Mouse (Mus musculus): Measurements from ENCODE around the gene Tmcc1. TPM values are rescaled to one million over a fixed set of nuclear protein-coding genes. Genes with fewer than 3 reads are reported as not detected.

The Tmcc1 gene
- total RNA-seq, 2 experiments from 2014 or later: 70.3 to 80.1 TPM

- DNase-seq (ENCODE audit: low spot score in 2 of 2): no peak
- intact Hi-C loops (cut with DNase I): no loop called here
These were observed 206.1 kb downstream of the Tmcc1 start for GRCm38 (mm10) chr6:115987096-115987747.

DNA sequence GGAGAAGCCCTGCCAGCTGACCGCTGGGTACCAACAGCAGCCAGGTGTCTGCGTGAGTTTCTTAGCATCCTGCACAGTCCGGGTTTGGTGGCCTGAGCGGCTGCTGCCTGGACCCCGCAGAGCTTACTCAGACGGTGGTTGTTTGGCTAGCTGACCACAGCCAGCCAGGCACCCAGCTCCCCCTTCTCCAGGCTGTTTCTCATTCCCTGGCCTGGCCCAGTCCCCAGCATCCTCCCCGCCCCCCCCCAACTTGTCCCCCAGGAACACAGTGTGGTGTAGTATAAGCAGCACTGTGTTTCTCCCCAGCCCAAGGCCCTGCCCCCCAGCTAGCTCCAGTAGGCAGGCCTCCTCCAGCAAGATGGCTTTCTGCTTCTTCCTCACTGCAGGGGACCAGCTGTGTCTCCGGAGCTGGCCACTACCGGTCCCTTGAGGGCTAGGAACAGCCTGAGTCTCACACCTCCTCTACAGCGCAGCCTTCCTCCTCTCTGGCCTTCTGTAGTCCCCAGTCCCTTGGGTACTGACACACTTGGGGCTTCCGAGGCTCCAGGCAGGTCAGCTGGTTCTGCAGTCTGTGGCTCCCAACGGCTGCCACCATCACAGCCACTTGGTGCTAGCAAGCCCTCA, 206.7 kb downstream of the Tmcc1 start:
- no peak for DNase-seq (ENCODE audit: low spot score in 2 of 2)
- intact Hi-C loops (cut with DNase I): no loop called here

GRCm38 (mm10) chr6:115985622-115986021, 207.7 kb downstream of the Tmcc1 start:
- intact Hi-C loops (cut with DNase I): no loop called here
- no peak for DNase-seq (ENCODE audit: low spot score in 2 of 2)

- intact Hi-C loops (cut with DNase I): no loop called here
- DNase-seq (ENCODE audit: low spot score in 2 of 2): no peak
These were observed 208.7 kb downstream of the Tmcc1 start for GRCm38 (mm10) chr6:115984580-115984979.

DNA sequence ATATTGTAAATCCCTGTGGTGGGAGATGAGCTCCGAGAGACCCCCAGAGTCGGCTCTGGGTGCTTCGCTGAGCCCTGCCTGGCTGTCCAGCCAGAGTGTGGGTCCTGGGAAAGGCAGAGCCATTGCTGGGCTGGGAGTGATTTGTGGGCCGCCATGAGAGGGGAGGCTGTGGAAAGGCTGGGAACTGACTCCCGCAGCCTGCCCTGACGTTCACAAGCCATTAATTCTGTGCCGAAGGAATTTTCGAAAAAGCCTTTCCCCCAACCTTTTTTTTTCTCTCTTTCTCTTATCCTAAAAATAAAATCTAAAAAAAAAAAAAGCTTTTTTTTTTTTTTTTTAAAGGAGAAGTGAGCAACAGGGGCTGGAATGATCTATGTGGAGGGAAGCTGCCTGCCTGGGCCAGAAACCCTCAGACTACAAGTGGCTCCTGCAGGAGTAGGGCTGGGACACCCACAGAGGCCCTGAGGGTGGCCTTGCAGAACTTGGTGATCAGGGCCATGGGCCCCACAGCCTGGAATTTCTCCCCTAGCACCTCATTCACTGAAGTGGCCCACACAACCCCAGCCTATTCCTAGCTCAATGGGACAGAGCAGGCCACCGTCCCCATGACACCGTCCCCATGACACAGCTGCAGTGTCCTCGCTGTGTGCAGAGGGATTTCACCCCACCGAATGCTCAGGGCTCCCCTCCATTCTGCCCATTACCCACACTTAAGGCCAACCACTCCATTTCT, 209.8 kb downstream of the Tmcc1 start:
- intact Hi-C loops (cut with DNase I): no loop called here
- DNase-seq (ENCODE audit: low spot score in 2 of 2): no peak

GRCm38 (mm10) chr6:115982889-115983288, 210.4 kb downstream of the Tmcc1 start:
- intact Hi-C loops (cut with DNase I): no loop called here

GRCm38 (mm10) chr6:115978596-115978995, 214.7 kb downstream of the Tmcc1 start:
- intact Hi-C loops (cut with DNase I): no loop called here
- no peak for DNase-seq (ENCODE audit: low spot score in 2 of 2)

More at GRCm38 (mm10) chr6:115982889-115983288, 210.4 kb downstream of the Tmcc1 start:
- DNase-seq (ENCODE audit: low spot score in 2 of 2): no peak

- no peak for DNase-seq (ENCODE audit: low spot score in 2 of 2)
- intact Hi-C loops (cut with DNase I): no loop called here
These were observed 215.5 kb downstream of the Tmcc1 start for GRCm38 (mm10) chr6:115977810-115978209.

DNA sequence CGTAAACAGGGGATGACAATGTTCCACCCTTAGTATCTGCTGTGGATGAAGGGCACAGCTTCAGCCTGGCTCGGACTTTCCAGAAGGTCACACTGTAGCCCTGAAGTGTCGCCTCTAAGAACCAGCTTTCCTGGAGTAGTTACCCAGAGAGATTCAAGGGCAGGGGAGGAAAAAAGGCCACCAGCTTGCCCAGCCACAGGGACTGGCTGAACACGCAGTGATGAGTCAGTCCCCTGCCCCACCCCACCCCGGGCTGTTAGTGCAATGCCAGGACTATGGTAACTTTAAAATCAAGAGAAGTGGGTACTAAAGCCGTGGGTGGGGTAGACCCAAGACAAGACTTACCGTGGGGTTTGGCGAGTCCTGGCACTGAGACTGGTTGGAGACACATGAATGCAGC, 217.7 kb downstream of the Tmcc1 start:
- DNase-seq (ENCODE audit: low spot score in 2 of 2): no peak
- intact Hi-C loops (cut with DNase I): no loop called here

GRCm38 (mm10) chr6:115973881-115974662, 219.2 kb downstream of the Tmcc1 start:
- intact Hi-C loops (cut with DNase I): no loop called here

GRCm38 (mm10) chr6:115973139-115973875, 220.0 kb downstream of the Tmcc1 start:
- DNase-seq (ENCODE audit: low spot score in 2 of 2): no peak
- intact Hi-C loops (cut with DNase I): no loop called here

More at GRCm38 (mm10) chr6:115973881-115974662, 219.2 kb downstream of the Tmcc1 start:
- DNase-seq (ENCODE audit: low spot score in 2 of 2): no peak

- DNase-seq (ENCODE audit: low spot score in 2 of 2): no peak
- intact Hi-C loops (cut with DNase I): no loop called here
These were observed 221.1 kb downstream of the Tmcc1 start for GRCm38 (mm10) chr6:115972083-115972764.

DNA sequence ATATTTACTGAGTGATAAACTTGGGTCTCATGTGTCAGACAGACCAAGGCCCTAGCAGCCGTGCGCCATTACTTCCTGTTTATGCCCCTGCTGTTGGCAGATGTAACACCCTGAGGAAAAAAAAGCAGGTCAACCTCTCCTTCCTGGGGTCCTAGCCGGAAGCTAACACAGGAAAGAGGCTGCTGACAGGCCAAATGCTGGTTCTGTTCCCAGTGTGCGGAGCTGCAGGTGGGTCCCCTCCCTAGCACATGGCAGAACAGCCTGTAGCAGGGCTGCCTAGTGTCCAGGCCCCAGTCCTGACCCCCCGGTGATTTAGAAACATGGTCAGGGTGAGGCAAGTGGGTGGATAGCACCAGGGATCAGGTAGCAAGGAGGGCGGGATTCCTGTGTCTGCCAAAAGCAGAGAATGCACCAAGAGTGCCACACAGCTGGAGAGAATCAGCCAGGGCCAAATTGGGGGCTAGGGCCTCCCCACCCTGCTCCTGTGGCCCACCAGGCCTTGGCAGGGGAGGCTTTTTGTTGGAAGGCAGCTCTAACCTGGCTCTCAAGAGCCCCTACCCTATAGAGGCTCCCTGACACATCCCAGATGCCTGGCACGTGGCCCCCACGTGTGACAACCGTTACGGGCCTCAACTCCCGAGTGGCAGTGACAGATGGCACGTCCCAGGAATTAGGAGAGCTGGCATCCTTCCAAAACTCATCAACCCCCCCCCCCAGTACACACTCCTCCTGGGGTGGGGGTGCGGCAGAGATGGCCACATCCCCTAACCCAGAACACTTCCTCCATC, 221.8 kb downstream of the Tmcc1 start:
- DNase-seq (ENCODE audit: low spot score in 2 of 2): no peak
- intact Hi-C loops (cut with DNase I): no loop called here

DNA sequence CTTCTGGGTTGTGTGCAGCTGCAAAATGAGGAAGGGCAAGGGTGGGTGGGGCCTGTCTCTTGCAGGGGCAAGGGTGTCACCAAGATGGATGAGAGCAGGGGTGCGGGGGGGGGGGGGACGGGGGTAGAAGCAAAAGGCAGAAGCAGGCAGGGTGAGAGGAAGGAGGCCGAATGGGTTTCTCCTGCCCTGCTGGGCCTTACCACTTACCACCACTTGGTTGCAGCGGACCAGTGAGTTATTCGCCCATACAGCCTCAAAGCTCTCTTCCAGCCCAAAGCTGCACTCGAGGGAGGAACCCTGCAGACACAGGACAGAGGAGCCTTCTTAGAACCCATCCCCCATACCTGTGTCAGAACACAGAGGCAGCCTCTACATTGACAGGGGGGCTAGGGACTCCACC, 223.3 kb downstream of the Tmcc1 start:
- no peak for DNase-seq (ENCODE audit: low spot score in 2 of 2)
- intact Hi-C loops (cut with DNase I): no loop called here

GRCm38 (mm10) chr6:115969103-115969502, 224.2 kb downstream of the Tmcc1 start:
- DNase-seq (ENCODE audit: low spot score in 2 of 2): no peak
- intact Hi-C loops (cut with DNase I): no loop called here

DNA sequence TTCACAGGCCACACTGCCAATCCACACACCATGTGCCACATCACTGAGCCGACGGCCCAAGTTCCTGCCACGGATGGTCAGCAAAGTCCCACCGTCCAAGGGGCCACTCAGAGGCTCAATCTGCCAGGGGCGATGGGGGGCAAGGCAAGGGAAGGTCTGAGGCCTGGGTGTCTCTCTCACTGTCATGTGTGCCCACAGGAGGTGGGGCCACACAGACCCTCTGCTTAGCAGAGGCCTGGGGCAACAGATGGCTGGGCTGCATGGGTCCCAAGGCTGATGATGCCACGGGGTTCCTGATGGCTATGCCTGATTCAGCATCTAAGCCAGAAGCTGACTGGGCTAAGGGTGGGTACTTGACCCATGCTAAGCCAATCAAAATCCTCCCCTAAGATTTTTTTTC, 224.6 kb downstream of the Tmcc1 start:
- intact Hi-C loops (cut with DNase I): no loop called here
- DNase-seq (ENCODE audit: low spot score in 2 of 2): no peak

Data from left cerebral cortex, postnatal 25 days (tissue).